Mouse (Mus musculus): ENCODE data around the gene Abcg8. TPM values are rescaled to one million over a fixed set of nuclear protein-coding genes. Genes with fewer than 3 reads are reported as not detected.

The Abcg8 gene
- total and polyA plus RNA-seq, 2 experiments, result 65.5 to 115 TPM

- TF ChIP-seq POLR2A (IDR thresholded peaks at IDR 0.05; ENCODE audit: extremely low read depth, insufficient read depth, low read length), result no peak
- TF ChIP-seq CTCF (IDR thresholded peaks at IDR 0.05; ENCODE audit: low read depth, low read length), result no peak
- Histone ChIP-seq H3K9ac (ENCODE audit: low read depth, low read length) (no peak overlapping the region), H3K36me3 (ENCODE audit: control insufficient read depth, insufficient read depth, low read length) (peaks cover 73% of the 10 kb centered on the region), H3K27me3 (ENCODE audit: control insufficient read depth, insufficient read depth, low read length) (no peaks in the 10 kb centered on the region), H3K79me2 (ENCODE audit: control insufficient read depth, insufficient read depth, low read length) (peaks cover 8% of the 10 kb centered on the region; the same call in 1 of the 2 replicates), H3K4me1 (ENCODE audit: control insufficient read depth, insufficient read depth, low read length) (peaks cover under 1% of the 10 kb centered on the region; the same call in 1 of the 2 replicates), H3K4me3 (ENCODE audit: insufficient read depth, low read depth, low read length) (no peak overlapping the region), H3K27ac (replicated peaks; ENCODE audit: insufficient read depth, low read depth, low read length) (no peak overlapping the region)
- no peak for DNase-seq (ENCODE audit: extremely low read depth, low read depth, low spot score)
- WGBS, result 71% methylated on average over 8 of the region's 8 CpGs
Observed at GRCm38 (mm10) chr17:84749297-84749696, 73.2 kb downstream of the Abcg8 start.

Other genes with a start within 250 kb of the Abcg8 start
- 6.1 and 7.4 TPM in 2 replicates for gene Thada, start 210.1 kb upstream of the Abcg8 start, total RNA-seq (2014; rRNA removed)
- 1.8 and 2.8 TPM in 2 replicates for gene Thada, start 210.1 kb upstream of the Abcg8 start, polyA plus RNA-seq (2012; rRNA removed)
- gene Plekhh2, start 164.4 kb upstream of the Abcg8 start, total RNA-seq (2014; rRNA removed), result 0.65 and 1.3 TPM in 2 replicates
- 0.42 and 0.46 TPM in 2 replicates for gene Plekhh2, start 164.4 kb upstream of the Abcg8 start, polyA plus RNA-seq (2012; rRNA removed)
- 0.74 and 1.3 TPM in 2 replicates for gene Dync2li1, start 49.8 kb upstream of the Abcg8 start, total RNA-seq (2014; rRNA removed)
- gene Dync2li1, start 49.8 kb upstream of the Abcg8 start, polyA plus RNA-seq (2012; rRNA removed), result 0.10 TPM in 2 replicates
- 109 and 133 TPM in 2 replicates for gene Abcg5, start 6.7 kb downstream of the Abcg8 start, total RNA-seq (2014; rRNA removed)
- 100 and 118 TPM in 2 replicates for gene Abcg5, start 6.7 kb downstream of the Abcg8 start, polyA plus RNA-seq (2012; rRNA removed)
- 101 and 103 TPM in 2 replicates for gene Lrpprc, start 114.5 kb downstream of the Abcg8 start, total RNA-seq (2014; rRNA removed)
- 15.3 and 17.4 TPM in 2 replicates for gene Lrpprc, start 114.5 kb downstream of the Abcg8 start, polyA plus RNA-seq (2012; rRNA removed)

All from liver, adult 2 months (tissue).